Mouse (Mus musculus): ENCODE results near the gene Tmem131.
"Not testable (repeated sequence)": the region's sequence is repeated elsewhere in the genome, so short reads cannot be mapped to it uniquely, and the experiment has no call there.

The Tmem131 gene

GRCm38 (mm10) chr1:36848036-36848435 lies 95.4 kb downstream of the Tmem131 start:
- no peak for ATAC-seq (ENCODE audit: insufficient number of reproducible peaks, low FRiP score, low TSS enrichment)

DNA sequence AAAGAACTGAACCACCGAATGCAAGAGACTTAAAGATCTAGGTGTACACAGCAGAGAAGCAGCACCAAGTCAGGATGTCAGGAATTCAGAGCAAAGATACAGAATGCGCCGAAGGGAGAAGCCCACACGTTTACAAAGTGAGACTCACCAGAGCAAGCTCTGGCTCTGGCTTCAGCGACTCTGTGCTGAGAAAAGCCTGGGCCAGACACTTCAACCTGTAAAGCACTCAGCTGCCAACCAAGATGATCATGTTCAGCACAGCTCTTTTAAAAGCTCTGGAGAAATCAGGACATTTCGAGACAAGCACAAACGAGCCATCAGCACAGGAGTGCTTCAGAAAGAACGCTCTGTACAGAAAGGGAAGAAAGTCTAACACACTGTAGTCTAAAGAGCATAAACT lies 96.2 kb downstream of the Tmem131 start:
- ATAC-seq (ENCODE audit: insufficient number of reproducible peaks, low FRiP score, low TSS enrichment) = no peak

DNA sequence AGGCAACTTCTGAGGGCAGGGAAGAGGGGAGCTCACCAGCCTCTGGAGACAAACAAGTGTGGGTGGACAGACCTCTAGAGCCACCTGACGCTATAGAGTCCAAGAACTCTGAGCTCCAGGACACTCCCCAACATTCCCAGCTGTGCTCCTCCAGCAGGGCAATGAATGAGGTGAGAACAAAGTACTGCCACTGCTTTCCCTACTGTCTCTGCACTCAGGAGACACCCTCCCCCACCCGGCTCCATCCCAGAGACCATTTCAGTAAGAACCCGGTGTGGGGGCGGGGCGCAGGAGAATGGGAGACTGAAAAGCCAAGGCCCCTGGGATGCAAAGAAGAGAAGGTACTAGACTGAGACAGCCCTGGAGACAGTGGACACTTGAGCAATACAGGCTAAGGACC lies 98.4 kb downstream of the Tmem131 start:
- ATAC-seq (ENCODE audit: insufficient number of reproducible peaks, low FRiP score, low TSS enrichment) = no peak

DNA sequence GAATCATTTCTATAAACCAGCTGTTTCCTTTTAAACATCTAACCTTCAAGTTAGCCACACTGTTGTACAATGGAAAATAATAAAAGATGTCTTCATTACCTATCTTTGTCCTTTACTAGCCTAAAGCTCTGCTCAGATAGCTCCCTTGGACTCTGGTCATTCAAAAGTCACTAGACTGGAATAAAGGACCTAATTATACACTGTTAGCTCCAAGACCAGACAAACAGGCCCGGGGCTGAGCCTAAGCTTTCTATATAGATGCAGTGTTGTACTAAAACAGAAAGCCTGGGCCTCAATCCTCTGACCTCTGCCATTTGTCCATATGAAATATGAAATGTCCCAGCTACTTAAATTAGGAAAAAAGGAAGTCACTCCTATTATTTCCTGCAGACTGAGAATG lies 101.7 kb downstream of the Tmem131 start:
- no peak for ATAC-seq (ENCODE audit: insufficient number of reproducible peaks, low FRiP score, low TSS enrichment)

DNA sequence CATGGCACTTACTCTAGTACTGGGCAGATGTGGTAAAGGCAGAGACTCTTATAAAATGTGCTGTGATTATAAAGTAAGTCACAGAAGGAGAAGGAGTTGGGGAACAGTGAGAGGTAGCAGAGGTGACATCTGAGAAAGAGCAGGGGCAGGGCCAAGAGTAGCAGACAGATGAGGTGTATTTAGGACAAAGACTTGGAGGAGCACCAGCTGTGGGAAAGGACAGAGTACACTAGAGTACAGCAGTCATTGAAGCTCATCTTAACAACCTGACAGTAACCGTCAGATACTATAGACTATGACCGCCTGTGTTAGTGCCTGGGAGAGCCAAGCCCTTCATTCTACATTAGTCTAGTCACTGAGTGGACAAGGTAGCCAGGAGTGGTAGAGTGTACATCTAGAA lies 102.5 kb downstream of the Tmem131 start:
- ATAC-seq (ENCODE audit: insufficient number of reproducible peaks, low FRiP score, low TSS enrichment) = no peak

- ATAC-seq (ENCODE audit: insufficient number of reproducible peaks, low FRiP score, low TSS enrichment) = no peak
Observed at GRCm38 (mm10) chr1:36839858-36840257, 103.6 kb downstream of the Tmem131 start.

DNA sequence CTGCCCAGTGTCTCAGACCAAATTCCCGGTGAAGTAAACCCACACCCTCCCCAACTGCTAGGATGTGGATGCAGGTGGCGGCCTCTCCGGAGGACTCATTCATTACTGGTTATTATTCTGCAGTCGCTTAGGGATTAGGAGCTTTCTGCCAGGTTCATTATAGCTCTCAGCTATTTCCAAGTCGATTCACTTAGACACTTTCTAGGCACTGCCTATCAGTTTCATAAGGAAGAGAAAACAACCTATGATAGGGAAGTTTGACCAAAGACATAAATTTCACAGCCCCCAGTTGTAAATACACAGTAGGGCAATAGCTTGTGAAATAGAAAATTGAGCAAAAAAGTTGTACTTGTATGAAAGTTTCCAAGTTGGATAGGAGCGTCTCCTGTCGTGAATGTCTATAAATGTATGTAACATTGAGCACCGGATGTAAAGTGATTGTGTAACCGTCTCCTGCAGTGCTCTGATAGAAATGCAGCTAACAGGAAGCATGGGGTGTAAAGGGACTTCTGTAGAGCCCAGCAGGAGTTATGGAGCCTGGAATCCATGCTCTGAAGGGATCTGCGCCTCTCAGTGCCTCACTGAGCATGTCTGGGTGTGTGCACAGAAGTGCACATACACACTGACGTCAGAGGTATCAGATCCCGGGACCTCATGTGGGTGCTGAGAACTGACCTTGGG lies 107.1 kb downstream of the Tmem131 start:
- ATAC-seq (ENCODE audit: insufficient number of reproducible peaks, low FRiP score, low TSS enrichment) = no peak

DNA sequence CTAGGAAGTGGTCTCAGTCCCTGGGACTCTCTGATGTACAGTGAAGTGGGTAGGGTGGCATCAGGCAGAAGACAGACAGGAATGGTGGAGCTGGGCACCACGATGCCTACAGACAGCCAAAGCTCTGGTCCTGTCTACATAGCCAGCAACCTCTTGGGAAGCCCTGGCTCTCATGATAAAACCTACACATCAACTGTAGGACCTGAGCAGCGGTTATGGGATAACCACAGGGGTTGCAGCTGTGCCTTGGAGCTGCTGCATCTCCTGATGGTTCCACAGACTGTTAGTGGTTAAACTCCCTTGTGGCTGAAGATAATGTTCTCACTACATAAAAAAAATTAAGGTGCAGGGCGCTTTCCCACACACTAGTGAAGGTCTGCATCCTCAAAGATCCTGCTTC lies 107.9 kb downstream of the Tmem131 start:
- ATAC-seq (ENCODE audit: insufficient number of reproducible peaks, low FRiP score, low TSS enrichment) = no peak

DNA sequence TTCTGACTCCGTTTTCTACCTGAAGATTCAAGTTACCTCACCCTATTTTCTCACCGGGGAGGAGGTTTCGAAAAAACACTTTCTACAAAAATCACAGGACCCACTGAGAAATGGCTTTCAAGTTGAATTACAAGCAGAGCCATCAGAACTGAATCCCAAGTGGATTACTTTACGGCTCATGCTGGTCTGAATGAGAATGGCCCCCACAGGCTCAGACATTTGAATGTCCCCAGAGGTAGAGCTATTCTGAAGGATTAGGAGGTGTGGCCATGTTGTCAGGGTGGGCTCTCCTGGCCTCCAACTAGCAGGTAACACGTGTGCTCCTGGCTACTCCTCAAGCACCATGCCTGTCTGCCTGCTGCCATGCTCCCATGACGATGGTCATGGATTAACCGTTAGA lies 109.4 kb downstream of the Tmem131 start:
- ATAC-seq (ENCODE audit: insufficient number of reproducible peaks, low FRiP score, low TSS enrichment) = no peak

GRCm38 (mm10) chr1:36830913-36831866 lies 112.3 kb downstream of the Tmem131 start:
- no peak for ATAC-seq (ENCODE audit: insufficient number of reproducible peaks, low FRiP score, low TSS enrichment)

DNA sequence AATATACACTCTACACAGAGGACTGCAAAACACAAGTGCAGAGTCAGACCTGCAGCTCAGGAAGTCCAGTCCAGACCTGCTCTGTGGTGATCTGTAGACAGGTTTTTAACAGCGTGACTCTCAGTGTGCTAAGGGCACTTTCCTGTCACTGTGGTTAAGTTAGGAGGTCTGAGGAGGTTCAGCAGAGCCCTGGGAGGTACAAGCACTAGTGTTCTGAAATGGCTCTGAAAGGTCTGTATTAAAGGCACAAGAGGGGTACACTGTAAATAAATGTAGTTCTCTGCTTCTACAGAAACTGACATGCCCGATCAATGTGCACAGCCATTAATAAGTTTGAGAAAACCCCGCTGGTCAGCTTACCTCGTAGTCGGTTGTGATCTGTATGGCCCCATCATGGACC lies 119.1 kb downstream of the Tmem131 start:
- no peak for ATAC-seq (ENCODE audit: insufficient number of reproducible peaks, low FRiP score, low TSS enrichment)

- not testable (repeated sequence) for ATAC-seq (ENCODE audit: insufficient number of reproducible peaks, low FRiP score, low TSS enrichment)
Observed at GRCm38 (mm10) chr1:36821918-36822317, 121.5 kb downstream of the Tmem131 start.

GRCm38 (mm10) chr1:36815166-36815565 lies 128.3 kb downstream of the Tmem131 start:
- ATAC-seq (ENCODE audit: insufficient number of reproducible peaks, low FRiP score, low TSS enrichment) = no peak

DNA sequence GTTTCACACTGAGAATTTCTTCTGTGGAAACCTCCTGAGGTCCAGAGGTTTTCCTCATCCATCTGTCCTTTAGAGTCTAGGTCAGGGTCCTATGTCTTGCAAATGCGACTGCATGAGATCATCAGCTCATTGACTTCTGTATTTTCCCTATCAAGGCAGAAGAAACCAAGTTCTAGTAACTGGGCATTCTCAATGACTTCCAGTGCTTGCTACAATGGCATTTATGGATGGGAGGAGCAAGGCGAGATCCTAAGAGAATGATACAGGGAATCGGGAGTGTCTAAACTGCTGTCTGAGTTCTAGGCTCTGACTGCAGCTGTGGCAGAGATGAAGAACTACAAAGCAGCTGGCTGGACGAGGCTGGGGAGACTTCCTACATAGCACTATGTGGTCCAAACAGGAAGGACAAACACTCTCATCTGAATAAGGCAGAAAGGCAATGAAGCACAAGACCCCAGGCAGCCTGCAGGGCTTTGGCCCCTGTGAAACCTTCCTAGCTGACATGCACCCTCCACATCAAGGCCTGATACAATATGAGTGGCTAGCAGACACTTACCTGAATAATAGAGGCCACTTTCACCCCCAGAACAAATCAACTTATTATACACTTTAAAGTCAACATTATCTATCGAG lies 129.1 kb downstream of the Tmem131 start:
- ATAC-seq (ENCODE audit: insufficient number of reproducible peaks, low FRiP score, low TSS enrichment) = no peak

DNA sequence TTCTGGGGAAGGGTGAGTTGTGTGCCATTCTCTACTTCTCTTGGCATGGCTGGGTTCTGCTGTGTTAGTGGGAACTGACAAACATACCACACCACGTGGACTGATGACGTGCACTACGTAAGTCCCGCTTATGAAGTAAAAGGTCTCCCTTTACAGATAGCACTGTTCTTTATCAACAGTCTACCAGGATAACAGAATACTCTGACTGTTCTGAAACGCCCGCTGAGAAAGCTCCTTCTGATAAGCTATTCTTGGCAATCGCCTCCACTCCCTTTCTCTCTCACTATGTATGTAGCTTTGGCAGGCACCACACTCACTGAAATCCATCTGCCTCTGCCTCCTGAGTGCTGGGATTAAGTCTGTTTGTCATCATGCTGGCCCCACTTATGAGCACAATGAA lies 130.1 kb downstream of the Tmem131 start:
- ATAC-seq (ENCODE audit: insufficient number of reproducible peaks, low FRiP score, low TSS enrichment) = no peak

DNA sequence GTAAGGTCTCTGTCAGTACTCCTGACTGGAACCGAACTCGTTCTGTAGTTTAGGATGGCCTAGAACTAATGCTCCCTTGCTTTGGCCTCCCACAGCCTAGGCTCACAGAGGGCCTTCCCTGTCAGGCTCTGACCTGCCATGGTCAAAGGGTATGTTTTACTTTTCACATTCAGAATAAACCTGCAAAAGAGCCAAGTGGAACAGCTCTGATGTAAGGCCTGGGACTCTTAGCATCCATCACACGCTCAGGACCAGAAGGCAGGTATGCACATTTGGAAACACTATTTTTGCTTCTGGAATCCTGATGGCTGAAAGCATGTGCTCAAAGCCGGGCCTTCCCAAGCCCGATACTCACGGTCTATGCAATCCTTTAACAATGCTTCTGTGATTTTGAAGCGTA lies 131.7 kb downstream of the Tmem131 start:
- no peak for ATAC-seq (ENCODE audit: insufficient number of reproducible peaks, low FRiP score, low TSS enrichment)

DNA sequence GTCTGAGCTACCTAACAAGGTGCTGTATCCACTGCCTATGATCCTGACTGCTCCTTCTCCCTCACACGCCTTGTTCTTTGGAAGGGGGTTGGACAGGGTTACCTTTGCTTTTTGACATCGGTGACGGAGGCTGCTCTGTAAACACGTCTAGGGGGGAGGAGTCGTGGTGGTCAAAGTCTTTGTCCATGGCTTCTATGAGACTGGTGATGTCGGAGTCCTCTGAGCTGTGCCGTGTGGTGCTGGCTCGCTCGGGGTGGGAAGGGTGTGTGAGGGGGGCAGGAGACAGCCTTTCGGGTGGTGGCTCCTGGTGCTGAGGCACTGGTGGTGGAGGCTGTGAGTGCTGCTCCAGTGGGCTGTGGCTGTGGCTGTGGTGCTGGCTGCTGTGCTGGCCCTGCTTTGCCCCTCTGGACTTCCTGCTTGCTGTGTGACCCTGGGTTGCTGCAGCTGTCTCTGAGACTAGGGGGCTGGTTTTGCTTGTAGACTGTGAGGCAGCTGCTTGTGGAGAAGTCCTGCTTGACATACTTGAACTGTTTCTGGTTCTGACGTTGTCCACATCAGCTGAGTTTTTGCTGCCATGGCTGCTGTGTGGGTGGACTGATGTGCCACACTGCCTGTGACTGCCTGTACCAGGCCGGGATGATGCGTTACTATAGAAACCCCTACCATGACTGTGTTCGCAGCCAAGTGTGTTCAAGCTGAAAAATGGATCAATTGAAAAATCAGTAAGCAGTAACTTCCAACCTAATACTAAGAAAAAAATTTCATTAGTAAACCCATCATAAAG lies 135.5 kb downstream of the Tmem131 start:
- no peak for ATAC-seq (ENCODE audit: insufficient number of reproducible peaks, low FRiP score, low TSS enrichment)

DNA sequence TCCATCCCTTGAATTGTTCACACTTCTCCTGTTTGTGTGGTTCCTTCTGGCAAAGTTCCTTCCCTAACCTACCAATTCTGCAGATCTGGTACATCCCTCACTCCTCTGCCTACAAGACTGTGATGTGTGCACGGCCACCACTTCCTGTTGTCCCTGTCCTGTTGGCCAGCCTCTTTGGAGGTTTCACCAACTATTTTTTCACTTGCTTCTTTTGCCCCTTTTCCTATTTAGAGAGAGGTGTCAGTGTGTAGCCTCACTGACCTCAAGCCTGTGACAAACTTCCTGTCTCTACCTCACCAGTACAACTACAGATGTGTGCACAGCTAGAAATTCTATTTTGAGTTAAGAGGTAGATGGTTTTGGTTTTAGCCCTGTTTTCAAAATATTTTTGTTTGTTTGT lies 136.4 kb downstream of the Tmem131 start:
- ATAC-seq (ENCODE audit: insufficient number of reproducible peaks, low FRiP score, low TSS enrichment) = no peak

GRCm38 (mm10) chr1:36806181-36806905 lies 137.1 kb downstream of the Tmem131 start:
- ATAC-seq (ENCODE audit: insufficient number of reproducible peaks, low FRiP score, low TSS enrichment) = no peak

DNA sequence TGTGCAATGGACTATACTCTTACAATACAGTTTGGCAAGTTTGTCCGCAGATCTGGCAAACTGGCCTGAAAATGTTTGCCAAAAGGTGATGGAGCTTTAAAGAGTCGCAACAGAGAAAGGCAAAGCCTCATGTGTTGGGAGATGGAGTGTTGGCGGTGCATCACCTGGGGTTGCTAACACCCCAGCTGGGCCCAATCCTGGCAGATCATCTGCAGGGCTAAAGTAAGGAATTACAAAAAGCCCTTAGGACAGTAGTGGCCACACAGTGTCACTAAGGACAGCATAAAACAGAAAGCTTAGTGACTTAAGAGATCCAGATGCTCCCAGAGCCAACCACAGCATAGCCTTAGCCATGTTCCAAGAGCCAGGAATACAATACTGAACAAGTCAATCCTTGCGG lies 138.6 kb downstream of the Tmem131 start:
- no peak for ATAC-seq (ENCODE audit: insufficient number of reproducible peaks, low FRiP score, low TSS enrichment)

Measured in cerebellum, adult (tissue).